Mouse (Mus musculus): ENCODE measurements at regions not wholly inside any gene's neighbourhood (a gene's known extent, or its start where the extent isn't known, plus 50 kb on each side); places are given as distances from the start of the nearest gene placed in this dataset.
A peak's percentile ranks its signal among the peaks of the same experiment; 100 is the strongest.

DNA sequence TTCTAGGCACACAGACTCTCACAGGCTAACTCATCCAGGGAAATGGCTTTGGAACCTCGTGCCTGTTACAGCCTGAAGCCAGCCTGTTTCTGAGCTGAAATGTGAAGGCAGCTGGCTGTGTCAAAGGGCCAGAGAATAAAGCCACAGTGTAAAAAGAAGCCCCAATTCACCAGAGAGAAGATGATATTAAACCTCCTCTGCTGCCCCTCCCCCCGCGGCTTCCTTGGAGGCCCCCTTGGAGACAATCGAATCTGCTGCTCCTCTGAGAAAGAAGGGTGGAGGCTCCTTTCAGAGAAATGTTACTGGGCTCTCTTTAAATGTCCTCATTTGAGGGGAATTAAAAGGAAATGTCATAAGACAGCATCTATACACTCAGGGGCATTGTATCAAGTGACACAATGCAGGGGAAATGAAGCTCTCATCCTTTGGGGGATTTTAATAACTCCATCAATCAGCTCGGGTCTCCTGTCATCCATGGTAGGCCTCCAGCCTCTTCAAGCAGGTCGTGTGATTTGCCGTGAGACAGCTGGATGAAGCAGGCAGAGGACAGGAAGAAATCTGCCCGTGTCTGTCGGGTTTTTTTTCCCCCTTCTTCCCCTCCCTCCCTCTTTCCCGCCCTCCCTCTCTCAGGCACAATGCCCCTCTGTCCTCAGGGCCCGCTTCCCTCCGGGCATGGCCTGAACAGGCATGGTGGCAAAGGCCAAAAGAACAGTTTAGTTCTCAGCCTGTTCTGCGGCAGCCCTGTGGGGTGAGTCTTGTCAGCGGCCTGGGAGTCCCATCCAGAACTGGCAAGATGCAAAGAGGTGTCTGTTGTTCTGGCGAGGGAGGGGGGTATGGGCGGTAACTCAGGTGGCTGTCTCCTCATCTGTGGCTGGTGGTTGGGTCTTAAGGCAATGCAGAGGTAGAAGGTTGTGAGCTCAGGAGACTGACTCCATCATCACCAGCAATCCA lies 372.6 kb downstream of the Cog6 start:
- DNase-seq (ENCODE audit: low read depth, low spot score): no peak

DNA sequence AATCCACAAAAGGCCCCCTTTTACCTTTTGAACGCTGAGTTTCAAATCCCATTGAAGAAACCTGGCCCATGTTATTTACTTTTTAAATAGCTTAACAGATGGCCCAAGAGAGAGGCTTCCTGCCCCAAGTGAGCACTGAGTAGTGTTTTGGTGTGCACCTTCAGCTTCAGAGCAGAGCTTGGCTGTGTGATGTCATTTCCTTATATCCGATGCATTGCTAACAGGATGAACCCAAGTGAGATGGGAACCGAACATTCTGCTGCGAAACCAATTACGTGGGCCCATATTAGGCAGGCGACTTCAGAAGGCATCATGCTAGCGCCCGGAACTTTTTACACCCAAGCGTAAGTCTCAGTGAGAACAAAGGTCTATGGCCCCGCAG lies 373.2 kb downstream of the Cog6 start:
- DNase-seq (ENCODE audit: low read depth, low spot score): no peak

DNA sequence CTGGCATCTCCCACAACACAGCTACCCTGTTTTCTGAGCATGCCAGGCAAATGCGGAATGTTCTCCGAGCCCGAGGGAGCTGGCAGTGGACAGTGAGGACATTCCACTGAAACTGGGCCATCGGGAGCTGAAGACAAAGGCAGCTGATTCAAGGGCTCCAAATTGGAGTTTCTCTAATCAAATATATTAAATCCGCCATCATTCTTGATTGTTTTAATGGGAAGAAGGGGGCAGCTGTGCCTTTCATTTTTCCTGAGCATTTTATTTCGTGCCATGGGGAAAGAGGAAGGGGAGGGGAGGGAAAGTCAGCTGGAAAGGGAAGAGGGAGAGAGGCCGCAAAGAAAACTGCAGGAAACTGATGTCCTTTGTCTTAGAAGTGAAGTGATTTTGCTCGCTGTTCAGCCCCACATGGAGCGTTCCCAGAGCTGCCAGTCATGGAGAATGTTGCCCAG lies 373.9 kb downstream of the Cog6 start:
- DNase-seq (ENCODE audit: low read depth, low spot score): no peak

DNA sequence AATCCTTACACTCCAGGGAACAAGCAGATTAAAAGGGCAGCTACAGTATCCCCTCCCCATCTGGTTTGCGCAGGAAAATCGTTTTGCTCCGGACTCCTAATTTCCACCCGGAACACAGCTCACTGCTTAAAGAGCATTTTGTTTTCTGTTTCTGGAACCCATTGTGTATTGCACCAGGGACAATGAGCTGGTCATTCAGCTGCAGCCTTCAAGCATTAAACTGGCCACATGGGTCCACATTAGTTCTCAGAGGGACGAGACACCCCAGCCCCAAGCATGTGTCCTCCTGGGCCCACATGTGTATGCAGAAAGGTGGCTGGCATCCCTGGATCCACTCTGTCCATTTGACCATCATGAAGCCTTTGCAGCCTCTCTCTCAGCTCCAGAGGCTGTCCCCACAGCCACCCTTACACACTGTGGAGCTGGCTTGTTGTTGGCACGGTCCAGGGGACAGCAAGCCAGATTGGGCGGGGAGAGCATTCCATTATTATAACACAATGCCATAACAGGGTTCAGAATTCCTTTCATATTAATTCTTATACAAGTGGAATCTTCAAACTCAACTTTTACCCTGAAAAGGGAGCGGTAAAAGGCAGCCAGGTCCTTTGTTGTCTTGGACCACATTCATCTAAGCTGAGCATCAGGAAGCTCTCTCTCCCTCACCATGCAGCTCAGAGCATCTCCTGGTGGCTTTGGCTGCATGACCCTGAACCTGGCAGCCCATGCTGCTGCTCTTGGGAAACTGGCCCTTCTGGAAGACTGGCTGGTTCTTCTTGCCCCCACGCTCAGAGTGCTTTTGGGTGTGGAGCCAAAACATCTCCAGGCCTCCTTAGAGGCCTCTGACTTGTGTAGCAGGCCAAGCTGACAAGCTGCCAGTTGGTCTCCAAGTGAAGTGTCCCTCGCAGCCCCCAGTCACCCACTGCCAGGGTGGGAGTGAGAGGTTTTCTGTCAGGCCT lies 373.4 kb downstream of the Foxo1 start:
- no peak for DNase-seq (ENCODE audit: low read depth, low spot score)

DNA sequence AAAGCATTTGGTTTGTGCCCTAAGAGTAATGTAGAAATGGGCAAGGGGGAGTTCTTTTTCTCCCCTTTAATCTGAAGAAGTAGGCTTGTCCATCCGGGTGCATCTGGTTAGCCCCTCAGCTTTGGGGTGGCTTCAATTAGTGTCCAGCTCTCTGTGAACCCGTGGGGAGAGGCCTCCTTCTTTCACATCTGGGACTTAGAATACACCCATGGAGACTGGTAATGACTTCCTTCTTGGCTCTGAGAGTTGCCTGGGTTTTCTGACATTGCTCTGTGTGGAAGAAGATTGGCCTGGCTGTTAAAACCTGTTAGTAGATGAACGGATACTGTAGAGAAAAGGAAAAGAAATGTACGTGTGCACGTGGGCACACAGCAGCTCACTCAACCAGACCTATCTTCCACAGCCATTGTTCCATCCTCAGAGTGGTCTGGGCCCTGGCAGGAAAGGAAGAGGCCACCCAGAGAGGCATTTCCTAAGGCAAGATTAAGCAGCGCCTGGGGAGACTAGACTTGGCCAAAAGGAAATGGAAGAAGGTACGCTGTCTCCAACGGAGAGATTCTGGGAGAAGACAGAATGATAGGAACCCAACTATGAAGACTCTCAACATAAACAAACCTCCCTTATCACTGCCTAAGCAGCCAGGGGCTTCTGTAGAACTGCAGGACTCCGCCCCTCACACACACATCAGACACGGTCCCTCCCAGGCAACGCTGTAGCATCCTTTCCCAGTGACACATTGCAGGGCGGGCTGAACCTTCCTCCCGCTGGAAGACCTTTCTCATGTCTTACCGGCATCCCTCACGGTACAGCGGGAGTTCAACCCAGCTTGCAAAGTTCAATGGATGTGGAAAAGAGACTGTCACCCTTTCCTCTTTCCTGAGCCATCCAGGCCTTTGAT lies 372.4 kb downstream of the Foxo1 start:
- DNase-seq (ENCODE audit: low read depth, low spot score): no peak

DNA sequence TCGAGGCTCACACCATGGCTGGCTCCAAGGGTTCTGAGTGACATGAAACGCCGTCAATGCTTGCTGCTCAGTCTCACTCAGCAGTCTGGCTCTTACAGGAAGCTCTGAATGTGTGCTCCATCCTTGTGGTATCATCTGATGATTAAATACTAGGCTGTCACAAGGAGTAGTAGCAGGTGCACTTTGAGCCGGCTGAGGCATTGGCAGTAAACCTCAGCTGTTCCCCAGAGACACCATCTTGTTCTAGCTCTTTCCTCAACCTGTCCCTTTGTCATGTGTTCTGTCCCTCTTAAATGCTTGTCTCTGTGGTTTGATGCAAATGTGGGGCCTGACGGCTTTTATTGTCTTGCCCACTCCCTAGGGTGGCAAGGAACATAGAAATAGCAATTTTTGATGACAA lies 370.7 kb downstream of the Foxo1 start:
- DNase-seq (ENCODE audit: low read depth, low spot score): no peak

DNA sequence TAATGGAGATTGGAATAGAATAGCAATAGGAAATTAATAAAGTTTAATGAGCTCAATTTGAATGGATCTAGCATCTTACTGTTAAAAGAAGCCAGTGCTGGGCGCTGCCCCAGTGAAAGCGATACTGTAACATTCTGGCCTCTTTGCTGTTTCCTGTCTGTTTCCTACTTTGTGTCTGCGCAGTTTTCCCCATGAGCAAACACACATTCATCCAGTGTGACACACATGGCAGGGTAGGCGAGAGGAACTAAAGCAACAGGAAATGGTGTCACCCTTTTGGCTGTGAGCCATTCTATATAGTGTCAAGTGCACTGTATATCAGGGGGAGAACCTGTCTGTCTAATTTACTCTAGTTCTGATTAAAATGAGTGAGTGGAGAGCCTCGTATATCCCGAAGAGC lies 366.2 kb downstream of the Foxo1 start:
- no peak for DNase-seq (ENCODE audit: low read depth, low spot score)

DNA sequence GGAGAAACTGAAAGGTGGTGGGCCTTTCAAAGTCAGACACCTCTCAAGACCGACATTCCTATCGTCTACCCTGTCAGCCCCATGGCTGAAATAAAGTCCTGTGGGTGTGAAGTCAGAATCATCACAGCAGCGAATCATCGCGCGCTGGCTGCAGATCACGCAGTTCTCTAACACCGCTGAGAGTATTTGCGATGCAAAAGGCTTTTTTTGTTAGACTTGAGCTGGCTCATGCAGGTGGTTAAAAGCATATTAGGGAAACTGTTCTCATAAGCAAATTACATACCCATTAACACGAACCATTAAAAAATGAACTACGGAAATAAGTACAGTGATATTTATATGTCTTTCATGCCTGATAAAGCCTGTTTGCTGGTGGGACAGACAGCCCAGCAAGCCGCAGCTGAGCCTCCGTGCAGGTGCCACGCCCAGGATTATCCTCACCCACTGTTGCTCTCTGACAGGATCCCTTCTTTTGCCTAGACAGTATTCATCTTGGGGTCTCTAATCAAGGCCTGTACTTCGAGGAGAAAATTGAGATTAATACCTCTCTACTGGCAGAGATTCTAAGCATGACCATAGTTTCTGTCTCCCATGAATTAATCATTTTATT lies 365.5 kb downstream of the Foxo1 start:
- DNase-seq (ENCODE audit: low read depth, low spot score): no peak

DNA sequence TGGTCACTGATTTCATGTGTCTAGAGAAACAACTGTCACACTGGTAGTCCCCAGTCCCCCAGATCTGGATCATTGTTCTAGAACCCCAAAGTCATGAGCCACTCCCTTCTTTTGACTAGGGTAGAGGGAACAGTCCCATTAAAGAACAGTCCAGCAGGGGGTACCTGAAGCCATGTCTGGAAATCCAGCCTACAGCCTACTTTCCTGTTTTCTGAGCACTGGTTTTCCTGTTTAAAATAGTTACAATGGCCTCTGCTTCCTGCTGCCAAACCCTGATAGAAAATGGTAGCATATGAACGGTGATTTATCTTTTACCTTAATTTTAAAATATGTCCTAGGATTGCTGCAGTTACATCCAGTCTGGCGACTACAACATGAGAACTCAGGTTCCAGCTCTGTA lies 364.5 kb downstream of the Foxo1 start:
- no peak for DNase-seq (ENCODE audit: low read depth, low spot score)

DNA sequence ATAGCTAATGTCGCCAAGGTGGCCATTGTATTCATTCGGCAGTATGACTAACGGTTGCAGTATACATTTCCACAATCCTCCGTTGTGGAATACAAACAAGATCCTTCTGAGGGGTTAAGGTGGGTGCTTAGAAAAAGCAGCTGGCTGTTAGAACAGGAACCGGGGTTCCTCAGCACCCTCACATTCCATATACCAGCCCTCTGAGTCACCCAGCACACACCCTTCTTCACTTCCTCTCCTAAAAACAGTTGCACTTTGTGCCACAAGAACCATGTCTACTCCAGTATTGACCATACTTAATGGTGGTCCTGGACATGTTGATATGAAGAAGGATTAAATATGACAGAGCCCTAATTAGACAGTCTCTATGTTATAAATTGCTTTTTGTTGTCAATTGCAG lies 362.1 kb downstream of the Foxo1 start:
- DNase-seq (ENCODE audit: low read depth, low spot score): no peak

DNA sequence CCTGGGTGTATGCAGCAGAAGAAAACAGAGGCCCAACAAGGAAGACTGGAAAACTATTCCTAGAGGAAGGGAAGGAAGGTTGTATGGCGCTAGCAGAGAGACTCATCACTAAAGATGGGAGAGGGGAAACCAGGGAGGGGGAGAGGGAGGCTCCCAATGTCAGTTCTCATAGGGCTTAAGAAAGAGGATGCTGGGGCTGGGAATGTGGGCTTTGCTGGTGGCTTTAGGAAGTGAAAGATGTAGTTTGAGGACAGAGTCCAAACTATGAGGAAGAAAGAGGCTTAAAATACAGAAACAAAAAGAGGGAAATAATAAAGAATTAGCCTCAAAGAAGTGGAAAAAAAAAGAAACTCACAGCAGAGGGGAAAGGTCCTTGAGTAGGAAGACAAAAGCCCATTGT lies 357.0 kb downstream of the Foxo1 start:
- DNase-seq (ENCODE audit: low read depth, low spot score): no peak

DNA sequence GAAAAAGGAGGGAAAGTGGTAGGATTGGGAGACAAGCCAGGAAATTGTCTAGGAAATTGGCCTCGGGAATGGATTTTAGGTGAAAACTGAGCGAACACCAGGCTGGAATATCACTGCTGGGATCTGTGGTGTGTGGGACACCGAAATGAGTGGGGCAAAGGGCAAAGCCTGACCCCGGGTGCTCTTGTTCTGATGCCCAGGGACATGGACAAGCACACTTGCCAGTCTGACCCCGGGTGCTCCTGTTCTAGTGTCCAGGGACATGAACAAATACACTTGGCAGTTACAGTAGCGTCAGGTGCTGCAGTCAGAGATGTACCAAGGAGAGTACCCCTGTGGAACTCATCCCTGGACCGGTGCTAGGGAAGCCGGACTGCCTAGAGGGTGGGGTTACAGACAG lies 354.4 kb downstream of the Foxo1 start:
- DNase-seq (ENCODE audit: low read depth, low spot score): no peak

DNA sequence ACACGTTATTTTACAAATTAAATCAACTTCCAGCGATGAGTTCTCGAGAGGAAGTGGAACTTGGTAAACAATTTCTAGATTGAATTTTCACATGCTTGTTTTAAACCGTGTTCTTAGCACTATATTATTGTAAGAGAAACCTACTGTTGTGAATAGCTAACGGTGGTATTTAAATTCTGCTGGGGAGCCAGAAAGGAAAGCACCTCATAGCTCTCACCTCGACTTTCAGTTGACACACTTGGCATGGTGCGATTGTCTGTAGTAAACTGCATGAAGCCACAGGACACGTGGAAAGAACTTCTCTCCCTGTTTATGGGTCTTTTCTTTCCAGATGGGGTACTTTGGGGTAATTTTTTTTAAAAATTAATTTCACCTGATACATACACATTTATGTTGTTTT lies 353.8 kb downstream of the Foxo1 start:
- no peak for DNase-seq (ENCODE audit: low read depth, low spot score)

DNA sequence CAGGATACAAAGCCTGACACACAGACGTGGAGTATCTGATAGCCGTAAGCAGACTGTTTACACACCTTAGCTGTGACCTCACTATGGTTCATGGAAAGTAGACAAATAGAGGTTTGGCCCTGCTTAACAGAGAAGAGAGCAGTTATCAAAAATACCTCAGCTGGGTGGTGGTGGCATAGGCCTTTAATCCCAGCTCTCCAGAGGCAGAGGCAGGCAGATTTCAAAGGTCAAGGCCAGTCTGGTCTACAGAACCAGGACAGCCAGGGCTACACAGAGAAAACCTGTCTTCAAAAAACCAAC lies 350.7 kb downstream of the Foxo1 start:
- DNase-seq (ENCODE audit: low read depth, low spot score): no peak

DNA sequence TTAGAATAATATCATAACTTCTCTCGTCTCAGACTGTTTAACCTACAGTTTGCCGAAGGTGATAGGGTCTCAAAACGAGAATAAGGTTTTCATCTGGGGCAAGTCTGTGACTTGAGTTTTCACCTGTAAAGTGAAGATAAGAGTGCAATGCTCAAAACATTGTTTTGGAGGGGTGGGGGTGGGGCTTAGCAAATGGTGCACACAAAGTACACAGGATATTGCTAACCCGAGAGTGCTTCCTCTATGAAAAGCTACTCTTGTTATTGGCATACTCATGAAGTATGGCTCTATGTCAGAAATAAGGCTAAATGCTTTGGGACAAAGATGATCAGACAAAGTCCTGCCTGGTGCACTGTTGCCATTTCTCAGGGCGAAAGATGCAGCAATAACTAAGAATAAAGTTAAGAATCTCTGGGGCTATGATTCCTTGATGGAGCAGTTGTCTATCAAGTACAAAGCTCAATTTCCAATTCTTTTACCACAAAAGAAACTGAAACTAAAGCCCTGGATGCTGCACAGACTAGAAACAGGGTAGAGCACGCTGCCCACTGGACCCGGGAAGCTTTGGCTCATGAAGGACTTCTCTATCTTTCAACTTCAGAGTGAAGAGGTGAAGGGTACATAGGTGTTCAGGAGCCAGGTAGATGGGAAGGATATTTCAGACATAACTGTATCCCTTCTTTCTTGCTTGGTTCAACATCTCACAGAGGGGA lies 350.2 kb downstream of the Foxo1 start:
- no peak for DNase-seq (ENCODE audit: low read depth, low spot score)

DNA sequence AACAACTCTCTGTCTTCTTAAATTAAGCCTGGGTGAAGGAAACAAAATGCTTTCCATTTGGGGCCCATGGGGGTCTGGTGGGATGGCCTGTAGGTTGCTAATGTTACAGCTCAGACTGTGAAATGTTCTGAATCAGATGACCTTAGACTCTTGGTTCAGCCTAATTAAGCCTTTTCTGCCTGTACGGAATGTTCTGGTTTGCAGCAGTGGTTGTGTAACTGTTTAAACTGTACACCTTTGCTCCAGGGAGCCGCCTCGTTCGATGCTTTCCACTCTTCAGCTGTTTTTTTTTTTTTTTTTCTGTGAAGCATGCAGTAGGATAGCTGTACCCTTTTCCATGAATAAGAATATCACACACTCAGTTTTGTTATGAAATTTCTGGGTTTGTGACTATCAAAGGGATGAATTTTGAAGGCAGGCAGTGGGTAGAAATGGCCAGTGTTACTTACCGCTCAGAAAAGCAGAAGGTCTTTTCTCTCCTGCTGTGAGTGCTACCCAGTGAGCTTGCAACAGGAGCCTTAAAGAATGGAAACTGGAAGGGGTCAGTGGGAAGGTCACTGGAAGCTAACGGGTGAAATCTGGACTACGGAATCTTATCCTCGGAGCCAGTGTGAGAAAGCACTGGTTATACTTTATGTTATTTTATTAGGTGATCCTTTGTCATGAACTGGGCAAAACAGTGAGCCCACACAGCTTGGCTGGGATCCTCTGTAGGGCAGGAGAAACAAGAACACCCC lies 349.4 kb downstream of the Foxo1 start:
- DNase-seq (ENCODE audit: low read depth, low spot score): peak; percentile 16

DNA sequence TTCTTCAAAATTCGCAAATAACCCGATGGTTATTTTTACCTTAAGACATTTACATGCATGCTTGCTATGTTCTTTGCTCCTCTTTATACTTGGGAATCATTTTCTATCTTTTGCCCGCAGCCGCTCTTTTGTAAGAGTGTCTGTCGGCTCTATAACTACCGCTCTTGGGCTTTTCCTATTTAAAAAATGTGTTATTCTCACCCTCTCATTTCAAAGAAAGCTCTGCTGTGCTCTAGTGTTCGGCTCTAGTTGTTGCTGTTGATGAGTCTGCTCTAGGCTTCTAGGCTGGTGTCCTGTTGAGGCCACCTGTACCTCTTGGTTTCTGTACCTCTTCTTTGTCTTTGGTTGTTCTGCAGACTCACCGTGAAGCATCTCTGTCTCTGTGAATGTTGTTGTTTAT lies 343.7 kb downstream of the Foxo1 start:
- DNase-seq (ENCODE audit: low read depth, low spot score): no peak

DNA sequence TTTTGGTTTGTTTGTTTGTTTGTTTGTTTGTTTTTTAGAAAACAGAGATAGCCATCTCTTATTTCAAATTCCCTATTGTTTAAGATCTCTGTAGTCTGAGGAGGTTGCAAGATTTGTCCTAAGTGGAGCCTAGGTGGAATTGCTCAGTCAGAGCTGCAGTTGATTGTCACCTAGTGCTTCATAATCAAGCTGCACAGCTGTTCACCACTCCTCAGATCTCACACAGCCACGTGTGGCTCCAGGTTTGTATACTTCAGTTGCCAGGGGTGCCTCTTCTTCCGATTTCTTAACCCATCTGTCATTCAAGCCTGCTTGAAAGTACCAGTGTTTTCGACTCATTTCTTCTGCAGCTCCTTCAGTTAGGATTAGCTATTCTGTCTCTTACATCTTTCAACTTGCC lies 342.3 kb downstream of the Foxo1 start:
- no peak for DNase-seq (ENCODE audit: low read depth, low spot score)

DNA sequence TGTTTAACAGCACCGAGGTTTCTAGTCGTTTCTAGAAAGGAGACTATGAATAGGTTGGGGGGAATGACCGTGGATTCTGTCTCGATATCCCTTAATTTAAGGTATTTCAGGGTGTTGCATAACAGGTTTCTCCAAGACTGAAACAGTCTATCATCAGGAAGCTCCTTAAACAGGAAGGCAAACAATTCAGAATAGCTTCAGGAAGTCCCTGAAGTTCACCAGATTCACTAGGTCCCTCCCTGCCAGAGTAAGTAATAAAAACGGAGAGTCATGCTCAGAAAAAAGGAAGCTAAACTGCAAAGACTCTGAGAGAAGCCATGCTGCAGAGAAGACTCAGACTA lies 339.9 kb downstream of the Foxo1 start:
- DNase-seq (ENCODE audit: low read depth, low spot score): no peak

Data from ZHBTc4 (cell line).